Comparison of ENCODE assay signal across 22 mouse cellular contexts in the genomic region with DNA sequence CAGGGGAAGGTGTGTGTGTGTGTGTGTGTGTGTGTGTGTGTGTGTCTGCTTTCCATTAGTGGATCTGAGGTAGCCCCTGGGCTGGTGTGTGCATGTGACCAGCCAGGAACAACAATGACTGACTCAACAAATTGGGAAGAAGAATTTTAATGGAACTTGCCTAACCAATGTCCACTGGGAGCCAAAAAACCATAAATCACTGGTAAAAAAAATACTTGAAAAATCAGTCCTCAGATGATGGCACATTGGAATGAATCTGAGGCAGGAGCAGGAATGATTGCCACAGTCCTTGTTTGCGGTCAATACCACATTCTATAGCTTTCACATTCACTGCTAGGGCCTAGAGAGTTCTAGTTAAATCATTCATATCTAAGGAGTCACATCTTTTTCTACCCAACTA.
DNase-seq lines count a peak whose midpoint lies in the region; ATAC-seq lines count a peak whose summit lies in the region.
"Had no signal": no experiment of that assay in that cellular context is flagged by ENCODE, and none has a peak within 500 bp of the region (broad histone marks: within the 10 kb centered on the region; RNA-seq: fewer than 3 reads in every experiment).

No protein-coding gene starts in this region.

- DNase-seq in 3T3-L1 (ENCODE audit: low read depth, low spot score) (peak; percentile 96), NIH3T3 (ENCODE audit: low read depth) (peak; percentile 81)
- DNase-seq in fibroblast of lung, adult 2 months (ENCODE audit: low read depth) = peak; percentile 32
- DNase-seq in ovary, postnatal 14 days (ENCODE audit: low spot score) = no peak
- no peak for DNase-seq in Muller cell, postnatal 12 days (ENCODE audit: inconsistent ontology term)
- DNase-seq: adrenal gland, adult 2 months; adrenal gland, postnatal 10 days; adrenal gland, postnatal 25 days; cerebellum, adult 11 months; cerebellum, adult 18-20 months; cerebellum, adult 8-10 months; cerebellum, adult 9-11 months; cerebellum, postnatal 14 days; cerebellum, postnatal 36 days; embryo, embryonic 11 days; forebrain, postnatal 0 days had no signal

- ATAC-seq in inflammation-experienced regulatory T-cells, adult 6 months = no peak
- ATAC-seq: activated CD4-positive, CD25-positive, alpha-beta regulatory T cell, adult 4 months; CD4-positive, CD25-positive, alpha-beta regulatory T cell, adult 4 months; forebrain, embryonic 13.5 days; forebrain, embryonic 15.5 days; forebrain, postnatal 0 days; Patski had no signal

Comparison
In these comparisons a context has a peak if more than half of its experiments do, and no peak if none do; other contexts are left out.
1. DNase-seq: peak in 3T3-L1 (single experiment), NIH3T3 (single experiment) and fibroblast of lung, adult 2 months (single experiment); none in ovary, postnatal 14 days (single experiment) and Muller cell, postnatal 12 days (single experiment).